Mouse (Mus musculus) ES-Bruce4 (cell line): Measurements from ENCODE around the gene Hoxb9. TPM values are rescaled to one million over a fixed set of nuclear protein-coding genes. Genes with fewer than 3 reads are reported as not detected.

Experiments
- H3K27ac ChIP-seq: 2 replicates; pipeline ENCODE4 v1.5.1; 2012; ENCODE audit warnings: low read length, inconsistent platforms; ENCODE audit not compliant: insufficient read depth
- H3K27me3 ChIP-seq: 2 replicates; pipeline ENCODE4 v1.6.1; 2012; ENCODE audit warnings: mild to moderate bottlenecking, low read length, inconsistent platforms; ENCODE audit not compliant: control insufficient read depth, poor library complexity, insufficient read depth, severe bottlenecking
- H3K36me3 ChIP-seq: 2 replicates; pipeline ENCODE4 v1.6.1; 2012; ENCODE audit warnings: inconsistent platforms, mild to moderate bottlenecking, low read length, moderate library complexity; ENCODE audit not compliant: control insufficient read depth, poor library complexity, insufficient read depth, severe bottlenecking
- H3K4me1 ChIP-seq: one replicate; pipeline ENCODE4 v1.8.1; 2011; ENCODE audit warnings: low read length; ENCODE audit not compliant: control insufficient read depth, insufficient read depth
- H3K4me3 ChIP-seq: 2 replicates; pipeline ENCODE4 v1.5.1; 2011; ENCODE audit warnings: low read depth, mild to moderate bottlenecking, low read length
- H3K9ac ChIP-seq: 2 replicates; pipeline ENCODE4 v1.6.1; 2012; ENCODE audit warnings: low read depth, mild to moderate bottlenecking, inconsistent platforms; ENCODE audit not compliant: poor library complexity, severe bottlenecking
- H3K9me3 ChIP-seq: replicated peaks from 2 replicates; pipeline ENCODE4 v1.6.1; 2012; ENCODE audit warnings: mild to moderate bottlenecking, low read length, inconsistent platforms; ENCODE audit not compliant: control insufficient read depth, poor library complexity, insufficient read depth, severe bottlenecking
- CTCF ChIP-seq: IDR thresholded peaks from one replicate; pipeline ENCODE4 v1.8.1; 2011; ENCODE audit warnings: low read depth, low read length
- EP300 ChIP-seq: IDR thresholded peaks from 2 replicates; pipeline ENCODE4 v1.6.1; 2011; ENCODE audit warnings: low read depth, low read length; ENCODE audit not compliant: insufficient read depth
- POLR2A ChIP-seq: IDR thresholded peaks from one replicate; pipeline ENCODE4 v1.8.1; 2011; ENCODE audit warnings: low read length; ENCODE audit not compliant: insufficient read depth
- polyA plus RNA-seq: library from polyadenylated mRNA; stranded (reverse); fragments of >200 nt; gene quantifications from 2 replicates; pipeline ENCODE4 v1.2.4, GENCODE M21; 2011; ENCODE audit warnings: low read depth; ENCODE audit not compliant: missing spikeins, insufficient read depth, insufficient read length

Gene Hoxb9
- polyA plus RNA-seq, 1 experiment: 1.5 TPM

- Histone ChIP-seq H3K27ac (no peak within 1 kb of the TSS), H3K9ac (peak within 1 kb of the TSS; percentile 64), H3K4me1 (no peaks in the 10 kb centered on the region), H3K4me3 (peak within 1 kb of the TSS; percentile 60), H3K9me3 (no peaks in the 10 kb centered on the region), H3K27me3 (peaks cover 71% of the 10 kb centered on the region), H3K36me3 (no peaks in the 10 kb centered on the region)
- TF ChIP-seq POLR2A (no peak), CTCF (no peak), EP300 (no peak)
Observed at GRCm38 (mm10) chr11:96285771-96286738, 14.8 kb downstream of the Hoxb9 start, which contains the start of gene Hoxb7. TSS of gene Hoxb7 (plus strand) at chr11:96286623.

GRCm38 (mm10) chr11:96286739-96287385, 15.6 kb downstream of the Hoxb9 start:
- Histone ChIP-seq H3K36me3 (no peaks in the 10 kb centered on the region), H3K4me1 (no peaks in the 10 kb centered on the region), H3K4me3 (peak overlapping the region; percentile 60), H3K9me3 (no peaks in the 10 kb centered on the region), H3K27me3 (peaks cover 70% of the 10 kb centered on the region), H3K9ac (peak overlapping the region; percentile 64), H3K27ac (no peak overlapping the region)
- TF ChIP-seq POLR2A (no peak), EP300 (no peak), CTCF (no peak)

- H3K9me3 ChIP-seq: no peaks in the 10 kb centered on the region
- H3K27me3 ChIP-seq: peaks cover 74% of the 10 kb centered on the region
- no peaks in the 10 kb centered on the region for H3K36me3 ChIP-seq
- no peak overlapping the region for H3K4me3 ChIP-seq
- no peak overlapping the region for H3K27ac ChIP-seq
- H3K4me1 ChIP-seq: no peaks in the 10 kb centered on the region
- TF ChIP-seq CTCF: no peak
- TF ChIP-seq POLR2A: no peak
- TF ChIP-seq EP300: no peak
- H3K9ac ChIP-seq: peak overlapping the region; percentile 64
Observed at GRCm38 (mm10) chr11:96287411-96287810, 16.2 kb downstream of the Hoxb9 start.

- Histone ChIP-seq H3K9ac (no peak overlapping the region), H3K27ac (no peak overlapping the region)
Observed at GRCm38 (mm10) chr11:96288455-96289221, 17.4 kb downstream of the Hoxb9 start.

GRCm38 (mm10) chr11:96289293-96289692, 18.0 kb downstream of the Hoxb9 start:
- no peaks in the 10 kb centered on the region for H3K36me3 ChIP-seq
- TF ChIP-seq POLR2A: no peak
- no peak for TF ChIP-seq EP300
- no peak for TF ChIP-seq CTCF
- H3K9ac ChIP-seq: no peak overlapping the region
- H3K27ac ChIP-seq: no peak overlapping the region
- H3K9me3 ChIP-seq: no peaks in the 10 kb centered on the region
- peaks cover 73% of the 10 kb centered on the region for H3K27me3 ChIP-seq
- H3K4me3 ChIP-seq: no peak overlapping the region
- no peaks in the 10 kb centered on the region for H3K4me1 ChIP-seq

More at GRCm38 (mm10) chr11:96288455-96289221, 17.4 kb downstream of the Hoxb9 start:
- TF ChIP-seq CTCF (no peak), POLR2A (no peak)
- Histone ChIP-seq H3K36me3 (no peaks in the 10 kb centered on the region), H3K27me3 (peaks cover 74% of the 10 kb centered on the region), H3K4me1 (no peaks in the 10 kb centered on the region), H3K9me3 (no peaks in the 10 kb centered on the region), H3K4me3 (no peak overlapping the region)
